Mouse (Mus musculus) kidney, postnatal 36 days (tissue): Measurements from ENCODE around the gene Fyn.
A peak's percentile ranks its signal among the peaks of the same experiment; 100 is the strongest.

Experiments
- DNase-seq, 2 experiments: peaks; one replicate each; pipeline ENCODE4 v3.0.0; 2021 to 2022; ENCODE audit warnings: mixed read lengths in 2 of 2

The Fyn gene

GRCm38 (mm10) chr10:39449179-39449578, 80.5 kb downstream of the Fyn start:
- no peak for DNase-seq

GRCm38 (mm10) chr10:39450356-39450755, 81.7 kb downstream of the Fyn start:
- no peak for DNase-seq

- peak; percentile 31 to 42 for DNase-seq
Measured at GRCm38 (mm10) chr10:39451065-39451464, 82.4 kb downstream of the Fyn start.

GRCm38 (mm10) chr10:39451918-39452624, 83.4 kb downstream of the Fyn start:
- no peak for DNase-seq

GRCm38 (mm10) chr10:39455344-39455743, 86.7 kb downstream of the Fyn start:
- DNase-seq = no peak

- no peak for DNase-seq
Measured at GRCm38 (mm10) chr10:39455857-39456620, 87.4 kb downstream of the Fyn start.

- DNase-seq = no peak
Measured at GRCm38 (mm10) chr10:39456776-39457175, 88.1 kb downstream of the Fyn start.

GRCm38 (mm10) chr10:39457281-39457680, 88.6 kb downstream of the Fyn start:
- no peak for DNase-seq

GRCm38 (mm10) chr10:39458766-39459699, 90.4 kb downstream of the Fyn start:
- peak in 1 of 2 experiments; percentile 19 for DNase-seq

GRCm38 (mm10) chr10:39460621-39461020, 92.0 kb downstream of the Fyn start:
- no peak for DNase-seq

- DNase-seq = no peak
Measured at GRCm38 (mm10) chr10:39461909-39462308, 93.3 kb downstream of the Fyn start.

GRCm38 (mm10) chr10:39462711-39463110, 94.1 kb downstream of the Fyn start:
- peak; percentile 27 to 39 for DNase-seq

- no peak for DNase-seq
Measured at GRCm38 (mm10) chr10:39464383-39464782, 95.7 kb downstream of the Fyn start.

- peak; percentile 36 to 67 for DNase-seq
Measured at GRCm38 (mm10) chr10:39467317-39467716, 98.7 kb downstream of the Fyn start.

- no peak for DNase-seq
Measured at GRCm38 (mm10) chr10:39467821-39468220, 99.2 kb downstream of the Fyn start.

- no peak for DNase-seq
Measured at GRCm38 (mm10) chr10:39468576-39468975, 99.9 kb downstream of the Fyn start.

- no peak for DNase-seq
Measured at GRCm38 (mm10) chr10:39469341-39469740, 100.7 kb downstream of the Fyn start.

- no peak for DNase-seq
Measured at GRCm38 (mm10) chr10:39470321-39470720, 101.7 kb downstream of the Fyn start.

GRCm38 (mm10) chr10:39471040-39471713, 102.5 kb downstream of the Fyn start:
- DNase-seq = no peak

GRCm38 (mm10) chr10:39471714-39472531, 103.3 kb downstream of the Fyn start:
- peak; percentile 48 to 55 for DNase-seq

- no peak for DNase-seq
Measured at GRCm38 (mm10) chr10:39472923-39473322, 104.3 kb downstream of the Fyn start.

- no peak for DNase-seq
Measured at GRCm38 (mm10) chr10:39479361-39479760, 110.7 kb downstream of the Fyn start.
